Mouse (Mus musculus) MEL (cell line): ENCODE data around the gene Ssx2ip. TPM values are rescaled to one million over a fixed set of nuclear protein-coding genes. Genes with fewer than 3 reads are reported as not detected.

Experiments
- DNase-seq: peaks from one replicate; pipeline ENCODE4 v3.0.0; 2011; ENCODE audit warnings: low read depth, low spot score
- H3K27ac ChIP-seq: 2 replicates; pipeline ENCODE4 v1.5.1; 2012; ENCODE audit warnings: low read depth, mild to moderate bottlenecking, control low read depth, low read length, moderate library complexity; ENCODE audit not compliant: control insufficient read depth
- H3K27me3 ChIP-seq, 2 experiments: fragments of 150-350 bp in 1 of 2; sonication (generic) in 1 of 2; 2 replicates each; pipeline ENCODE4 v1.6.1; 2012; ENCODE audit warnings: low read length in 2 of 2, mild to moderate bottlenecking in 2 of 2, improper control_type of control experiment in 1 of 2, moderate library complexity in 1 of 2; ENCODE audit not compliant: insufficient read depth in 2 of 2, control insufficient read depth in 1 of 2
- H3K36me3 ChIP-seq, 2 experiments: 2 replicates each; pipeline ENCODE4 v1.6.1; 2012 to 2014; ENCODE audit warnings: low read length in 2 of 2, improper control_type of control experiment in 1 of 2, inconsistent platforms in 1 of 2, mild to moderate bottlenecking in 1 of 2; ENCODE audit not compliant: insufficient read depth in 2 of 2, control insufficient read depth in 1 of 2
- H3K4me1 ChIP-seq, 2 experiments: fragments of 150-350 bp in 1 of 2; sonication (generic) in 1 of 2; 2 replicates each; pipeline ENCODE4 v1.6.1; 2012; ENCODE audit warnings: low read length in 2 of 2, improper control_type of control experiment in 1 of 2, mild to moderate bottlenecking in 1 of 2; ENCODE audit not compliant: insufficient read depth in 2 of 2, control insufficient read depth in 1 of 2
- H3K4me3 ChIP-seq, 2 experiments: fragments of 150-350 bp in 1 of 2; sonication (generic) in 1 of 2; 2 replicates each; pipeline ENCODE4 v1.5.1; 2012; ENCODE audit warnings: low read depth in 2 of 2, low read length in 2 of 2, mild to moderate bottlenecking in 2 of 2, moderate library complexity in 2 of 2, control low read depth in 1 of 2, improper control_type of control experiment in 1 of 2; ENCODE audit not compliant: control insufficient read depth in 1 of 2, insufficient read depth in 1 of 2
- H3K79me2 ChIP-seq: 2 replicates; pipeline ENCODE4 v1.6.1; 2012; ENCODE audit warnings: mild to moderate bottlenecking, low read length, moderate library complexity; ENCODE audit not compliant: control insufficient read depth, poor library complexity, insufficient read depth
- H3K9ac ChIP-seq: 2 replicates; pipeline ENCODE4 v1.6.1; 2012; ENCODE audit warnings: low read depth, mild to moderate bottlenecking, control low read depth, low read length, moderate library complexity; ENCODE audit not compliant: control insufficient read depth, poor library complexity, severe bottlenecking
- H3K9me3 ChIP-seq: fragments of 150-350 bp; sonication (generic); replicated peaks from 2 replicates; pipeline ENCODE4 v1.6.1; 2012; ENCODE audit warnings: mild to moderate bottlenecking, low read length, improper control_type of control experiment, moderate library complexity; ENCODE audit not compliant: insufficient read depth
- CHD2 ChIP-seq: IDR thresholded peaks from 2 replicates; pipeline ENCODE4 v1.6.1; 2011; ENCODE audit warnings: low read length, improper control_type of control experiment
- CTCF ChIP-seq, 3 experiments: IDR thresholded peaks in 2 of 3; conservative IDR thresholded peaks in 1 of 3; 2 replicates each; pipeline ENCODE4 v1.5.1; 2011 to 2012; ENCODE audit warnings: low read length in 3 of 3, low read depth in 2 of 3, mild to moderate bottlenecking in 2 of 3, improper control_type of control experiment in 1 of 3, inconsistent platforms in 1 of 3, mixed read lengths in 1 of 3, moderate library complexity in 1 of 3; ENCODE audit not compliant: control insufficient read depth in 1 of 3, insufficient read depth in 1 of 3, poor library complexity in 1 of 3, severe bottlenecking in 1 of 3
- EP300 ChIP-seq, 2 experiments: IDR thresholded peaks; 2 replicates each; pipeline ENCODE4 v1.6.1; 2011; ENCODE audit warnings: improper control_type of control experiment in 2 of 2, low read length in 2 of 2, low read depth in 1 of 2, mild to moderate bottlenecking in 1 of 2
- GATA1 ChIP-seq: IDR thresholded peaks from 2 replicates; pipeline ENCODE4 v1.6.1; 2011; ENCODE audit warnings: low read depth, low read length, improper control_type of control experiment
- MAFK ChIP-seq: IDR thresholded peaks from 2 replicates; pipeline ENCODE4 v1.6.1; 2011; ENCODE audit warnings: low read depth, mild to moderate bottlenecking, low read length, improper control_type of control experiment, borderline replicate concordance
- MAX ChIP-seq: IDR thresholded peaks from 2 replicates; pipeline ENCODE4 v1.6.1; 2011; ENCODE audit warnings: low read length, improper control_type of control experiment
- MAZ ChIP-seq: IDR thresholded peaks from 2 replicates; pipeline ENCODE4 v1.6.1; 2012; ENCODE audit warnings: low read depth, mild to moderate bottlenecking, inconsistent platforms, low read length, improper control_type of control experiment
- MXI1 ChIP-seq: IDR thresholded peaks from 2 replicates; pipeline ENCODE4 v1.6.1; 2011; ENCODE audit warnings: mild to moderate bottlenecking, low read depth, low read length, improper control_type of control experiment
- MYB ChIP-seq: IDR thresholded peaks from 2 replicates; pipeline ENCODE4 v1.6.1; 2011; ENCODE audit warnings: mild to moderate bottlenecking, low read depth, low read length, improper control_type of control experiment
- POLR2AphosphoS2 ChIP-seq: IDR thresholded peaks from 2 replicates; pipeline ENCODE4 v1.6.1; 2011; ENCODE audit warnings: low read length, improper control_type of control experiment
- POLR2AphosphoS5 ChIP-seq: IDR thresholded peaks from 2 replicates; pipeline ENCODE4 v1.6.1; 2012; ENCODE audit warnings: low read depth, borderline replicate concordance, mild to moderate bottlenecking, inconsistent platforms, low read length, moderate library complexity, mixed read lengths
- RAD21 ChIP-seq: IDR thresholded peaks from 2 replicates; pipeline ENCODE4 v1.6.1; 2011; ENCODE audit warnings: mild to moderate bottlenecking, low read depth, low read length, improper control_type of control experiment
- RCOR1 ChIP-seq: IDR thresholded peaks from 2 replicates; pipeline ENCODE4 v1.6.1; 2012; ENCODE audit warnings: low read depth, mild to moderate bottlenecking, inconsistent platforms, low read length, improper control_type of control experiment
- TAL1 ChIP-seq: IDR thresholded peaks from 2 replicates; pipeline ENCODE4 v1.6.1; 2012; ENCODE audit warnings: mild to moderate bottlenecking, inconsistent platforms, low read length, moderate library complexity, mixed read lengths
- TCF12 ChIP-seq: IDR thresholded peaks from 2 replicates; pipeline ENCODE4 v1.6.1; 2014; ENCODE audit warnings: low read depth, mild to moderate bottlenecking, inconsistent platforms, low read length, improper control_type of control experiment, moderate library complexity
- polyA plus RNA-seq, 2 experiments: library from polyadenylated mRNA; stranded (reverse) in 1 of 2; unstranded in 1 of 2; fragments of >175 nt in 1 of 2; fragments of >200 nt in 1 of 2; gene quantifications; 2 replicates each; pipeline versions ENCODE4 v1.2.1 to v1.2.4; 2012; ENCODE audit warnings: low replicate concordance in 2 of 2, low read depth in 1 of 2; ENCODE audit not compliant: insufficient read length in 2 of 2, insufficient read depth in 1 of 2, missing spikeins in 1 of 2
- total RNA-seq: library from RNA; depleted of rRNA; stranded (reverse); fragments of 300-350 nt; gene quantifications from 2 replicates; pipeline ENCODE4 v1.2.3, GENCODE M21; 2012

Gene Ssx2ip
- total and polyA plus RNA-seq, 3 experiments, result 52.1 to 270 (median 70.0) TPM

GRCm38 (mm10) chr3:146442936-146443335 is 38.5 kb downstream of the Ssx2ip start:
- Histone ChIP-seq H3K4me3 (no peak overlapping the region), H3K36me3 (peaks cover 0 to 3% of the 10 kb centered on the region in 2 experiments; a peak in 2 of 4 replicates)

GRCm38 (mm10) chr3:146443380-146443779 is 38.9 kb downstream of the Ssx2ip start:
- Histone ChIP-seq H3K27ac (no peak overlapping the region), H3K9me3 (no peaks in the 10 kb centered on the region), H3K79me2 (no peaks in the 10 kb centered on the region), H3K4me3 (no peak overlapping the region), H3K27me3 (no peaks in the 10 kb centered on the region), H3K4me1 (0 out of 4 replicates have a peak, but pooled peaks cover 0 to under 1% of the 10 kb centered on the region in 2 experiments), H3K9ac (no peak overlapping the region), H3K36me3 (peaks cover 0 to 1% of the 10 kb centered on the region in 2 experiments; a peak in 1 of 4 replicates)
- TF ChIP-seq RCOR1, result no peak
- TF ChIP-seq TCF12, result no peak
- no peak for DNase-seq

More at GRCm38 (mm10) chr3:146442936-146443335, 38.5 kb downstream of the Ssx2ip start:
- no peak for DNase-seq
- TF ChIP-seq CHD2 (no peak), POLR2AphosphoS2 (no peak), MAX (no peak), MYB (no peak), TAL1 (no peak), RAD21 (no peak), GATA1 (no peak), MXI1 (no peak), CTCF (IDR thresholded peaks at IDR 0.05 in 2 of 3, conservative IDR thresholded peaks at IDR 0.05 in 1 of 3; ENCODE audit: control insufficient read depth in 1 of 3, insufficient read depth in 1 of 3, low read depth in 2 of 3, low read length in 3 of 3, poor library complexity in 1 of 3, severe bottlenecking in 1 of 3) (no peak), MAZ (no peak), EP300 (IDR thresholded peaks at IDR 0.05; ENCODE audit: low read depth in 1 of 2, low read length in 2 of 2) (no peak), POLR2AphosphoS5 (no peak), MAFK (no peak)
- H3K79me2 ChIP-seq, result no peaks in the 10 kb centered on the region
- no peaks in the 10 kb centered on the region for H3K9me3 ChIP-seq
- H3K27me3 ChIP-seq, result no peaks in the 10 kb centered on the region
- H3K27ac ChIP-seq, result no peak overlapping the region
- H3K4me1 ChIP-seq, result no peaks in the 10 kb centered on the region
- H3K9ac ChIP-seq, result no peak overlapping the region

DNA sequence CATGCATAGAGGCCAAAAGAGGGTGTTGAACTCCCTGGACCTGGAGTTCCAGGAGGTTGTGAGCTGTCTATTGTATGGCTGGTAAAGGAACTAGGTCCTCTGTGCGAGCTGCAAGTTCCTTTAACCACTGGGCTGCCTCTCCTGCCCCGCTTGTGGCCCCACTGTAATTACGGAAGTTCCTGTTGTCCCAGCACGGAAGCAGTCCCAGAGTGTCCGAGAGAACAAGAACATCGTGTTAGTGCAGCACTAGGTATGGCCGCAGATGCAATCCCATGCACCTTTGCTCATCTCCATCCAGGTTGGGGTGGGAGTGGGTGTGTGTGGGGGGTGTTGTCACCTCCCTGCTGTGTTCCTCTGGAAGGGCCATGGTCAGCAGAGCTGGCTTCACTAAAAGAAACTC is 40.4 kb downstream of the Ssx2ip start:
- Histone ChIP-seq H3K36me3 (peaks cover 0 to 2% of the 10 kb centered on the region in 2 experiments; a peak in 2 of 4 replicates), H3K79me2 (no peaks in the 10 kb centered on the region), H3K9ac (no peak overlapping the region), H3K4me3 (no peak overlapping the region), H3K9me3 (no peaks in the 10 kb centered on the region), H3K4me1 (peaks cover 0 to 4% of the 10 kb centered on the region in 2 experiments; a peak in 1 of 4 replicates), H3K27me3 (no peaks in the 10 kb centered on the region), H3K27ac (no peak overlapping the region)
- DNase-seq, result no peak
- TF ChIP-seq EP300 (IDR thresholded peaks at IDR 0.05; ENCODE audit: low read depth in 1 of 2, low read length in 2 of 2), result no peak
- no peak for TF ChIP-seq MYB
